Mouse (Mus musculus): ENCODE results near the gene Fnbp1l.

Fnbp1l gene

DNA sequence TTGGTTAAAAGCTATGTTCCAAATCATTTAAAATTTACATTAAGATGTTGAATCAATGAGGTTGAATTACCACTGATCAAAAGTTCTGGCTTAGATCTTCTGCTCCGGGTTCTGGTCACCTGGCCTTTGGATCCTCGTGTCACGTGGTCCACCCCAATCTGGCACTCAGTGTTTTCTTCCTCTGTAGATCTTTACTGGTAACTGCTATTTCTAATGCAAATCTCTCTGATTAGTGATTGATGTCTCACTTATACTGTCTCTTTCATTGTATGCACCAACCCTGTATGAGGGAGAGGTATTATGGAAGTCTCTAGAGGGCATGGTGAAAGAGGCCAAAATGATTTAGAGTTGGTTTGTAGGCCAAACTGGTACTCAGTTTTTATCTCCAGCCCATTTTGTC lies 127.5 kb downstream of the Fnbp1l start:
- no peak for DNase-seq (ENCODE audit: low spot score)

DNA sequence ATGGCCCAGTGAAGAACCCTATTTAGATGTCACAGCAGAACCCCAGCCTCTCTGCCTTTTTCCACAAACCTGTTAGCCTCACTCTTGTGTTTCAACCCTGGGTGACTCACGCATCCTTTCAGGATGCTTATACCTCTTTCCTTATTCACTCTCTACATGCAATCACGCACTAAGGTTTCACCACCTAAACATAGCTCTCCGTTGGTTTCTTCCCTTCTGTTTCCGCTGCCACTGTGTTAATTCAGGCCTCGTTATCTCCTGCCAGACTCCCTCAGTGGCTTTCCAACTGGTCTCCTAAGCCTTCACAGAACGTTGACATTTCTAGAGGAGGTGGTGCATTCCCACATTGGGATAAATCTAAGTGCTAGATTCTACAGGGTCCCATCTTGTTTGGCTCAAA lies 128.9 kb downstream of the Fnbp1l start:
- DNase-seq (ENCODE audit: low spot score) = no peak
